Mouse (Mus musculus) liver, adult 2 months (tissue): ENCODE measurements at regions not wholly inside any gene's neighbourhood (a gene's known extent, or its start where the extent isn't known, plus 50 kb on each side); places are given as distances from the start of the nearest gene placed in this dataset.

ENCODE experiments used
- CTCF ChIP-seq: fragments of 200-500 bp; IDR thresholded peaks from 2 replicates; pipeline ENCODE4 v1.5.1; 2011; ENCODE audit warnings: low read depth, low read length, control low read depth
- POLR2A ChIP-seq: fragments of 200-500 bp; IDR thresholded peaks from 2 replicates; pipeline ENCODE4 v1.6.1; 2011; ENCODE audit warnings: low read length, control low read depth; ENCODE audit not compliant: insufficient read depth; ENCODE audit errors: extremely low read depth

DNA sequence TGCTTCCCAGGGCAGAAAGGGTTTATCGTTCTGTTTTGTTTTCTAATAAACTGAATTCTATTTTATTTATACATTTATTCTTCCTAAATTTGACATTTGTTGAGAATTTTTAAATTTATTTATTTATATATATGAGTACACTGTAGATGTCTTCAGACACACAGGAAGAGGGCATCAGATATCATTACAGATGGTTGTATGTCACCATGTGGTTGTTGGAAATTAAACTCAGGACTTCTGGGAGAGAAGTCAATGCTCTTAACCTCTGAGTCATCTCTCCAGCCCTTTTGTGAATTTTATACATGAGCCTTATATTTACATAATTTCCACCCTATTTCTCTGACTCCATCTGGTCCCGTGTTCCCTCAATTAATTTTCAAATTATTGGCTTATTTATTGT, 147.2 kb upstream of the Cblb start:
- TF ChIP-seq POLR2A (no peak), CTCF (no peak)
